Mouse (Mus musculus) olfactory bulb, adult 2 months (tissue): Measurements from ENCODE around the gene Caprin1.

Experiments
- CTCF ChIP-seq: fragments of 200-500 bp; IDR thresholded peaks from 2 replicates; pipeline ENCODE4 v1.5.1; 2012; ENCODE audit warnings: low read depth, mild to moderate bottlenecking, low read length, moderate library complexity; ENCODE audit not compliant: insufficient read depth
- POLR2A ChIP-seq: fragments of 200-500 bp; IDR thresholded peaks from 2 replicates; pipeline ENCODE4 v1.6.1; 2012; ENCODE audit warnings: mild to moderate bottlenecking, low read depth, low read length, moderate library complexity; ENCODE audit not compliant: insufficient read depth

DNA sequence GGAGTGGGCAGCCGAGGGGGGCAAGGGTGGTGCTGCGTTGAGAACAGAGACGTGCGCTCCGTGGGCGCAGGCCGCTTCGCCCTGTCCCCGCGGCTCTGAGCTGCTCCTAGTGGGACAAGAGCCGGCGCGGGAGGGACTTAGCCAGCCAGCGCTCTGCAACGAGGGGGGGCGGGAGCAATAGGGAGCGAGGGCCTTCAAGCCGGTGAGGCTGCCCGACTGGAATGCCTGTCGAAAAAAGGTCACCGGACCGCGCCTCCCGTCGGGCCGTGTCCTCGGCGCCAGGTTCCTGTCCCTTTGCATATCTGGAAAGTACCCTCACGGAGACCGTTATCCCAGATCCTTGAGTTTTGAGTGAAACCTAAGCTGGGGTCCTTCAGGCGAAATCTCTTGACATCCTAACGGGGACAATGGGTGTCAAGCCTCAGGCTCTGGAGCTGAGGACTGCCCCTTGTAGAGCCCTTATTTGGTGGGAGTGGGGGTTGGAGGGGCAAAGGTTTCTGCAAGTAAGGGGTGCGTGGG is at the start of gene Caprin1:
- peak; percentile 65 for TF ChIP-seq POLR2A
- no peak for TF ChIP-seq CTCF
